Mouse (Mus musculus): Measurements from ENCODE around the gene Zfp955b. TPM values are rescaled to one million over a fixed set of nuclear protein-coding genes. Genes with fewer than 3 reads are reported as not detected.

Zfp955b gene
- polyA plus RNA-seq (2015; fragmentation: Nextera tagmentation; extraction: Ambion mirVana) = 6.5 and 6.8 TPM in 2 replicates

DNA sequence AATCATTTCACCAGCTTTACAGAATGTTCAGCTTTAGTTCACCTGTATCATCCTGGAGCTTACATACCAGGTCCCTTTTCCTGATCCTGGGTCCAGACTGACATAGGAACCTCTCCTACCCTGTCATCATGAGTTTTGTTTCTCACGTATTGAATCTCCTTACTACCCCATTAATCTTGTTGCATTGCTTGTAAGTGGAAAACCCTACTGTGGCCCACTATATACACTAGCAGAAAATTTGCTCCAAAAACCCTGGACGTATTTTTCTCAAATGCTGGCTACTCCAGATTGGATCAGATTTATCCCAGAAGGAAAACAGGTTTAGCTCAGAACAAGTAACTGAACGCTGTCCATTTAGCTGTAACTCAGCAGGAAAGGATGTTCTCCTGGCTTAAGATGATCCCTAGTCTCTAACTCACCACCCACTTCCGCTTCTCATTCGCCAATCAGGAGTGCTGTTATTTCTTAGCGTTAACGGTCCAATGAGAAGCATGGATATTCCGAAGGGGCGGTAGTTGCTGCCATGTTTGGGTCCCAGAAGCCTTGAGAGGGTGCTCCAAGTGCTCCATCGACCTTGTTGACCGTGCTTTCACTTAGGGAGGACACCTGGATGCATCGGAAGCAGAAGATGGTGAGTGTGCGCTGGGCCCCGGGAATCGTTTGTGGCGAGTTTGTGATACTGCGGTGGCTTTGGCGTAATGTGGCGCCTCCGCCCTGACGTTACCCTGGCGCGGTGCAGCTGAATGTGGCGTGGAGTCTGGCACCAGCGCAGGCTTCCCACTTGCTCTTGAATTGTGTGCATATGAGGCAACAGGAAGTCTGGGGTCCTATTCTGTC, at the start of gene Zfp955b:
Zfp955b (plus strand) TSS at position 506 of the 837 bp plus-strand sequence.

DNA sequence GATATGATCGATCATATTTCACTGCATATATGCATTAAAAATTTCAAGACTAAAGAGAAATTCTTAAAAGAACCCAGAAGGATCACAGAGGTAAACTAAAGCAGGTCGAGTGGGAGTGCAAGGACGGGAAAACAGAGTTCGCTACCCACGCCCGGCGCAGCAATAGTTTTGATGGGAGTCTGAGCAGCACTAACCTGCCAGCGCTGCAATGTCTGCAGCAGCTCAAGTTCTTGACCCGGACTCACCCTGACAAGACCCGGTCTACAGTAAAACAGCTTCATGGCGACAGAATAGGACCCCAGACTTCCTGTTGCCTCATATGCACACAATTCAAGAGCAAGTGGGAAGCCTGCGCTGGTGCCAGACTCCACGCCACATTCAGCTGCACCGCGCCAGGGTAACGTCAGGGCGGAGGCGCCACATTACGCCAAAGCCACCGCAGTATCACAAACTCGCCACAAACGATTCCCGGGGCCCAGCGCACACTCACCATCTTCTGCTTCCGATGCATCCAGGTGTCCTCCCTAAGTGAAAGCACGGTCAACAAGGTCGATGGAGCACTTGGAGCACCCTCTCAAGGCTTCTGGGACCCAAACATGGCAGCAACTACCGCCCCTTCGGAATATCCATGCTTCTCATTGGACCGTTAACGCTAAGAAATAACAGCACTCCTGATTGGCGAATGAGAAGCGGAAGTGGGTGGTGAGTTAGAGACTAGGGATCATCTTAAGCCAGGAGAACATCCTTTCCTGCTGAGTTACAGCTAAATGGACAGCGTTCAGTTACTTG, 34.6 kb upstream of the Zfp955b start, which contains the start of gene Zfp955a:
Zfp955a (minus strand) TSS at position 616 of the 789 bp plus-strand sequence.

DNA sequence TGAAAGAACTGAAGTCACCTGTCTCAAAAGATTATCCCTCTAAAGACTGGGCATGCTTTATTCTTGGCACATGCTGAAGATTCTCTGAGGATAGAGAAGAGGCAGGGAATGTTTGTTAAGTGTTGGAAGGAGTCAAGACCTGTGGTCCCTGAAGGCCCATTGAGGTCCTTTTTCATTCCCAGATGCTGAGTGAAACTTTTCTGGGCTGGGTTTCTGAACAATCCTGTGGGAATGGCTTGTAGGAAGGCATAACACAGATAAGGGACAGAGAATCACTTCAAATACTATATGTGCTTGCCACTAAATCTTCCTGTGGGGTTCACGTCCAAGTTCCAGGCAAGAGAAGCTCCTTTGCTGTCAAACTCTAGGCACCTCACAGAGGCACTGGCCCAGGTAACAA, 25.0 kb upstream of the Zfp955b start, which contains the start of gene Olfr63:
Olfr63 (plus strand) TSS at position 301 of the 400 bp plus-strand sequence.

Other genes starting within 250 kb of the Zfp955b start
- gene 4921501E09Rik, start 221.5 kb upstream of the Zfp955b start, polyA plus RNA-seq (2015; fragmentation: Nextera tagmentation; extraction: Ambion mirVana) = not detected in 2 replicates
- 3.0 and 3.2 TPM in 2 replicates for gene Zfp563, start 200.2 kb upstream of the Zfp955b start, polyA plus RNA-seq (2015; fragmentation: Nextera tagmentation; extraction: Ambion mirVana)
- gene Morc2b, start 149.9 kb upstream of the Zfp955b start, polyA plus RNA-seq (2015; fragmentation: Nextera tagmentation; extraction: Ambion mirVana) = 0.08 TPM in 1 of 2 replicates, not detected in the other
- not detected in 2 replicates for gene Olfr55, start 121.1 kb upstream of the Zfp955b start, polyA plus RNA-seq (2015; fragmentation: Nextera tagmentation; extraction: Ambion mirVana)
- gene Olfr239, start 98.2 kb upstream of the Zfp955b start, polyA plus RNA-seq (2015; fragmentation: Nextera tagmentation; extraction: Ambion mirVana) = not detected in 2 replicates
- 0.03 and 0.04 TPM in 2 replicates for gene Olfr1564, start 67.9 kb upstream of the Zfp955b start, polyA plus RNA-seq (2015; fragmentation: Nextera tagmentation; extraction: Ambion mirVana)
- 7.2 and 7.4 TPM in 2 replicates for gene Zfp955a, start 34.4 kb upstream of the Zfp955b start, polyA plus RNA-seq (2015; fragmentation: Nextera tagmentation; extraction: Ambion mirVana)
- gene Olfr63, start 24.9 kb upstream of the Zfp955b start, polyA plus RNA-seq (2015; fragmentation: Nextera tagmentation; extraction: Ambion mirVana) = not detected in 2 replicates
- gene Zfp81, start 69.3 kb downstream of the Zfp955b start, polyA plus RNA-seq (2015; fragmentation: Nextera tagmentation; extraction: Ambion mirVana) = 3.4 and 4.2 TPM in 2 replicates
- 3.1 and 5.5 TPM in 2 replicates for gene Zfp101, start 105.1 kb downstream of the Zfp955b start, polyA plus RNA-seq (2015; fragmentation: Nextera tagmentation; extraction: Ambion mirVana)
- not detected in 2 replicates for gene Actl9, start 143.4 kb downstream of the Zfp955b start, polyA plus RNA-seq (2015; fragmentation: Nextera tagmentation; extraction: Ambion mirVana)
- gene Adamts10, start 234.7 kb downstream of the Zfp955b start, polyA plus RNA-seq (2015; fragmentation: Nextera tagmentation; extraction: Ambion mirVana) = 19.9 and 20.2 TPM in 2 replicates

Data from skeletal muscle tissue, postnatal 0 days (tissue).